In the genomic region with DNA sequence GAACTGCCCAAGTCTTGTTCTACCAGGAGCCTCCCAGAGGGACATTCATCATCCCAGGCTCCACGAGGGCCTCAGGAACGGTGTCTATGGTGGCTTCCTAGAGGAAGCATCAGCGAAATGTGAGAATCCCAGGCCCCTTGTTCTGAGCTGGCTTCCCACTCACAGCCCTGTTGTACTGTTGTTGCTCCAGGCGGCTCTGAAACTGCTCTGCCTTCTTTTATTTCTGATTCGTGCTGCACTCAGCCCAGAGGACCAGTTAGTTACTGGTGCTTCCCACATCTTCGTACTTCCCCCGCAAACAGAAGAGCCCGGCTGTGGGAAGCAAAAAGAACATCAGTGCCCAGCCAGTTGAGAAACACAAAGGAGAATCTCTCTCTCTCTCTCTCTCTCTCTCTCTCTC, we compare ENCODE assay signal across 28 mouse cellular contexts.
DNase-seq lines count a peak whose midpoint lies in the region; ATAC-seq lines count a peak whose summit lies in the region.
"Had no signal": no experiment of that assay in that cellular context is flagged by ENCODE, and none has a peak within 500 bp of the region (broad histone marks: within the 10 kb centered on the region; RNA-seq: fewer than 3 reads in every experiment).

No protein-coding gene starts in this region.

- WGBS in hindbrain, embryonic 13.5 days, result 53% methylated on average over 8 of the region's 8 CpGs

- H3K4me2 ChIP-seq in hindbrain, embryonic 13.5 days, result no peak overlapping the region
- H3K4me2 ChIP-seq: embryonic facial prominence, embryonic 15.5 days; hindbrain, embryonic 14.5 days; limb, embryonic 13.5 days; liver, embryonic 13.5 days; lung, embryonic 14.5 days; midbrain, embryonic 12.5 days; neural tube, embryonic 12.5 days; stomach, embryonic 15.5 days had no signal

- peaks cover 4% of the 10 kb centered on the region; the same call in 1 of the 2 replicates for H3K4me1 ChIP-seq in hindbrain, embryonic 13.5 days (replicated peaks)
- H3K4me1 ChIP-seq: embryonic facial prominence, embryonic 15.5 days; liver, embryonic 13.5 days; midbrain, embryonic 12.5 days; neural tube, embryonic 12.5 days; stomach, embryonic 15.5 days had no signal

- H3K27me3 ChIP-seq in hindbrain, embryonic 13.5 days, result no peaks in the 10 kb centered on the region
- H3K27me3 ChIP-seq: embryonic facial prominence, embryonic 15.5 days; limb, embryonic 13.5 days; liver, embryonic 13.5 days; midbrain, embryonic 12.5 days; neural tube, embryonic 12.5 days; stomach, embryonic 15.5 days had no signal

- no peak overlapping the region for H3K9ac ChIP-seq in hindbrain, embryonic 13.5 days
- H3K9ac ChIP-seq: embryonic facial prominence, embryonic 15.5 days; hindbrain, embryonic 14.5 days; limb, embryonic 13.5 days; liver, embryonic 13.5 days; lung, embryonic 14.5 days; midbrain, embryonic 12.5 days; neural tube, embryonic 12.5 days; stomach, embryonic 15.5 days had no signal

- no peak for DNase-seq in frontal cortex, postnatal 14 days (ENCODE audit: low spot score in 2 of 2)
- DNase-seq in layer of hippocampus, adult 9-11 months, result peak; percentile 52
- no peak for DNase-seq in layer of hippocampus, postnatal 14 days (ENCODE audit: low spot score in 2 of 2)
- peak; percentile 46 to 57 for DNase-seq in frontal cortex, postnatal 36 days (ENCODE audit: low spot score in 2 of 2)
- DNase-seq in right cerebral cortex, postnatal 10 days (ENCODE audit: low spot score in 2 of 2), result peak; percentile 41 to 57
- no peak for DNase-seq in embryo, embryonic 10.5 days (ENCODE audit: low spot score)
- DNase-seq: adrenal gland, postnatal 14 days; cerebellum, adult 8-10 months; cerebellum, postnatal 36 days; gastrocnemius, postnatal 36 days; heart, adult 2 months; heart, postnatal 36 days; kidney, adult 18-20 months; kidney, postnatal 14 days; liver, embryonic 13.5 days; lung, embryonic 14.5 days; thymus, adult 18-20 months; thymus, postnatal 36 days had no signal

- no peaks in the 10 kb centered on the region for H3K9me3 ChIP-seq in hindbrain, embryonic 13.5 days
- H3K9me3 ChIP-seq: embryonic facial prominence, embryonic 15.5 days; limb, embryonic 13.5 days; liver, embryonic 13.5 days; midbrain, embryonic 12.5 days; neural tube, embryonic 12.5 days; stomach, embryonic 15.5 days had no signal

- H3K27ac ChIP-seq in hindbrain, embryonic 13.5 days, result no peak overlapping the region
- H3K27ac ChIP-seq: embryonic facial prominence, embryonic 15.5 days; heart, adult 2 months; hindbrain, embryonic 14.5 days; limb, embryonic 13.5 days; liver, embryonic 13.5 days; midbrain, embryonic 12.5 days; neural tube, embryonic 12.5 days; stomach, embryonic 15.5 days had no signal

- peak; percentile 88 for ATAC-seq in frontal cortex, adult (ENCODE audit: low TSS enrichment)
- no peak for ATAC-seq in hindbrain, embryonic 13.5 days (ENCODE audit: low FRiP score)
- ATAC-seq: forebrain, embryonic 14.5 days; inflammation-experienced regulatory T-cells, adult 6 months had no signal

- no peaks in the 10 kb centered on the region for H3K36me3 ChIP-seq in hindbrain, embryonic 13.5 days
- H3K36me3 ChIP-seq: embryonic facial prominence, embryonic 15.5 days; limb, embryonic 13.5 days; liver, embryonic 13.5 days; midbrain, embryonic 12.5 days; neural tube, embryonic 12.5 days; stomach, embryonic 15.5 days had no signal

- no peak overlapping the region for H3K4me3 ChIP-seq in hindbrain, embryonic 13.5 days
- H3K4me3 ChIP-seq: embryonic facial prominence, embryonic 15.5 days; heart, adult 2 months; limb, embryonic 13.5 days; liver, embryonic 13.5 days; midbrain, embryonic 12.5 days; neural tube, embryonic 12.5 days; stomach, embryonic 15.5 days had no signal

Comparison
In these comparisons a context has a peak if more than half of its experiments do, and no peak if none do; other contexts are left out.
1. DNase-seq: peak in layer of hippocampus, adult 9-11 months (single experiment), frontal cortex, postnatal 36 days (2 of 2) and right cerebral cortex, postnatal 10 days (2 of 2); none in frontal cortex, postnatal 14 days (0 of 2), layer of hippocampus, postnatal 14 days (0 of 2) and embryo, embryonic 10.5 days (single experiment).